Mouse (Mus musculus) liver, postnatal 0 days (tissue): ENCODE measurements around the gene Klf7.

Source experiments
- CTCF ChIP-seq: sonication (generic); IDR thresholded peaks from 2 replicates; pipeline ENCODE4 v1.5.1; 2016; ENCODE audit warnings: antibody characterized with exemption, low read depth
- EP300 ChIP-seq: IDR thresholded peaks from 2 replicates; pipeline ENCODE4 v1.6.1; 2016; ENCODE audit warnings: antibody characterized with exemption, low read depth, mild to moderate bottlenecking

DNA sequence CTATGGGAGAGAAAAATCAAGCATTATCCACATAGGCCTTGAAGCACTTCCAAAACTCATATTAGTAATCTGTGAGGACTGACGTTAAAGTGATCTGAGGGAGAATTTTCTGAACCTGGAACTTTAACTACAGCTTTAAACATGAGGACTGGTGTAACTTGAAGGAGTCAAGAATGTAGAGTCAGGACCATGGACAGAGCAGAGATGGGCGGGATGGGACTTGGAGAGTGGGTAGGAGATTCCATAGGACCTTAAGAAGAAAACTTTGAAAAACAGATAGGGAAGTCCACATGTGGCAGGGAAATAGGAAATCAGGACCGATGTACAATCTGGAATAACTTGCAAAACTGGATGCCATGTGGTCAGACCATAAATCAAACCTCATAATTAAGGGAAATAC, 36.7 kb upstream of the Klf7 start:
- TF ChIP-seq CTCF (no peak), EP300 (no peak)
